ENCODE assay signal across 8 mouse cellular contexts in the genomic region with DNA sequence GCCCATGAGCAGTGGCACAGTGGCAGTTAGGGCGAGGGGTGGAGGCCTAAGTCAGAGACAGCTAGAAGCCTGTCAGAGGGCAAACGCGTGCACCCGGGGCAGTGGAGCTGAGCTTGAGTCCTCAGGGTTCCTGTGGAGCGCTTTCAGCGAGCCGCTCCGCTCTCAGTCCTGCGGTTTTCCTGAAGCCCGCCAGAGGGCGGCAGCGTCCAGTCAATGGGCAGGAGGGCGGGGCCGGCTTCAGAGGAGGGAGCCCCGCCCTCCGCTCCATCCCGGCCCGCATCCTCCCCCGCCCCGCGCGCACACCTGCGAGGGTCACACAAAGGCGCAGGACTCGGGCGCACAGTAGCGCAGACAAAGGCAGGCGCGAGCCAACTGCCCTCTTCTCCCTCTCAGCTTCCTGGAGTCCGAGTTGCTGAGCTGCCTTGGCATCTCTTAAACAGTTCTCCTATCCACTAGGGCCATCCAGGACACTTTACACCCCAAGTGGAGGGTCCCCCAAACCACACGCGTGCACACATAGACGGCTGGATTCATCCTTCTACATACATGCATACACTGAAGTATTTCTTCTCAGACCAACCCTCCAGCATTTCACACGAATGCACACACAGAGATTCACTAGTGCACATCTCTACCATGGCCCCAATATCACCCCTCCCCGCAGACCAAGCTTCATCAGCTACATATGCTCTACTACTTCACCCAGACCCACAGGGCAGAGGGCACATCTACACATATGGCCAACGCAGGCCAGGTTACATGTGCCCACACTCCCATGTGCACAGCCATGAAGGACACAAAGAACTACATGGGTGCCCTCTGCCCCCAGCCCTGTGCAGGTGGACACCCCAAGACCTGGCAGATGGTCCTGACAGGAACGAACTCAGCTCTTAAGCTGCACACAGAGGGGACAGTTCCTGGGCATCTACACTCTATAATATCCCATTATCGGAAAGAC. TPM values are rescaled to one million over a fixed set of nuclear protein-coding genes. Genes with fewer than 3 reads are reported as not detected.
DNase-seq lines count a peak whose midpoint lies in the region; ATAC-seq and TF ChIP-seq lines count a peak whose summit lies in the region.

No protein-coding gene starts in this region.

- no peaks in the 10 kb centered on the region; the same call in 1 of the 2 replicates for H3K36me3 ChIP-seq in hindbrain, embryonic 14.5 days (replicated peaks; ENCODE audit: control insufficient read depth, insufficient read depth)

- in situ Hi-C loops in Patski (cut with MboI; ENCODE audit: low pct_unique_long_range_greater_than_20kb) = loop anchor here (5.0 kb wide), 1 partner anchor 49 kb away; no protein-coding TSS in a partner anchor

- ATAC-seq in Patski = peak; percentile 75
- ATAC-seq in hindbrain, embryonic 14.5 days (ENCODE audit: low FRiP score) = peak; percentile 71

- H3K9me3 ChIP-seq in hindbrain, embryonic 14.5 days (ENCODE audit: control insufficient read depth, low read length) = no peaks in the 10 kb centered on the region

- H3K4me2 ChIP-seq in hindbrain, embryonic 14.5 days (replicated peaks) = peak overlapping the region; percentile 52

- H3K9ac ChIP-seq in hindbrain, embryonic 14.5 days = peak overlapping the region; percentile 52

- peak overlapping the region; percentile 17; the same call in 1 of the 2 replicates for H3K4me3 ChIP-seq in hindbrain, embryonic 14.5 days (replicated peaks; ENCODE audit: low read length)

- WGBS in hindbrain, embryonic 14.5 days = 6% methylated on average over 38 of the region's 38 CpGs

- DNase-seq in Patski (ENCODE audit: low read depth, low spot score) = no peak
- peak; percentile 94 to 95 for DNase-seq in cerebellum, postnatal 10 days
- DNase-seq in frontal cortex, postnatal 25 days (ENCODE audit: low spot score in 2 of 2) = peak; percentile 73 to 75
- peak; percentile 91 for DNase-seq in hindbrain, embryonic 14.5 days (ENCODE audit: low spot score)
- peak; percentile 84 to 85 for DNase-seq in layer of hippocampus, postnatal 36 days
- DNase-seq in lung, postnatal 36 days = peak; percentile 79
- peak; percentile 89 for DNase-seq in retina, postnatal 1 day
- DNase-seq in thymus, postnatal 4 days = peak; percentile 94

- peaks cover 19% of the 10 kb centered on the region for H3K4me1 ChIP-seq in hindbrain, embryonic 14.5 days (replicated peaks; ENCODE audit: control insufficient read depth, insufficient read depth, low read length)

- POLR2A ChIA-PET in Patski (lab: Charles Lee) = no interaction called here

- CTCF ChIA-PET in Patski (lab: Charles Lee) = interaction anchor here (0.5 to 1.3 kb wide), 3 partner anchors 9 to 81 kb away, joined by 3 to 6 read pairs (median 3); no protein-coding TSS in a partner anchor

- TF ChIP-seq CTCF in Patski (IDR thresholded peaks at IDR 0.05) = peak; percentile 99

- H3K27ac ChIP-seq in hindbrain, embryonic 14.5 days = peak overlapping the region; percentile 55

- H3K27me3 ChIP-seq in Patski = peaks cover 57% of the 10 kb centered on the region
- H3K27me3 ChIP-seq in hindbrain, embryonic 14.5 days (ENCODE audit: control insufficient read depth, insufficient read depth, low read length) = peaks cover 9% of the 10 kb centered on the region

RNA-seq across cellular contexts. Expression of gene Pou2f2, which starts 46.2 kb away (rescaled TPM):
- polyA plus RNA-seq in Patski (2021) = 0.09 TPM
- 31.8 and 32.5 TPM in 2 replicates for polyA plus RNA-seq in hindbrain, embryonic 14.5 days (2014; fragmentation: Nextera tagmentation; extraction: Ambion mirVana)
- 1 to 10 TPM; 9.4 to 9.6 TPM for total RNA-seq in layer of hippocampus, postnatal 36 days (2021)

Comparison
In these comparisons a context has a peak if more than half of its experiments do, and no peak if none do; other contexts are left out.
1. RNA of gene Pou2f2, which starts 46.2 kb away (polyA plus RNA-seq): 31.8 to 32.5 TPM in hindbrain, embryonic 14.5 days; 0.09 TPM in Patski (single experiment); every median in the first group is over 10 times any median in the second.